Mouse (Mus musculus) liver, postnatal 0 days (tissue): Measurements from ENCODE around the gene Agbl1.

Experiments
- CTCF ChIP-seq: sonication (generic); IDR thresholded peaks from 2 replicates; pipeline ENCODE4 v1.5.1; 2016; ENCODE audit warnings: antibody characterized with exemption, low read depth
- EP300 ChIP-seq: IDR thresholded peaks from 2 replicates; pipeline ENCODE4 v1.6.1; 2016; ENCODE audit warnings: antibody characterized with exemption, low read depth, mild to moderate bottlenecking

- no peak for TF ChIP-seq EP300
- no peak for TF ChIP-seq CTCF
Observed at GRCm38 (mm10) chr7:76275061-76275460, 45.4 kb downstream of the Agbl1 start.
